Mouse (Mus musculus) hindbrain, embryonic 15.5 days (tissue): ENCODE measurements around the gene Gm12253. TPM values are rescaled to one million over a fixed set of nuclear protein-coding genes. Genes with fewer than 3 reads are reported as not detected.

Source experiments
- ATAC-seq: fragments of 200-750 bp; cut with Nextera tagmentation; 2 replicates; pipeline ENCODE4 v1.8.0; 2017; ENCODE audit warnings: low read depth, moderate number of reproducible peaks, moderate TSS enrichment; ENCODE audit not compliant: low FRiP score
- H3K27ac ChIP-seq: fragments of 300-500 bp; sonication (generic); replicated peaks from 2 replicates; pipeline ENCODE4 v1.5.1; 2015; ENCODE audit warnings: mild to moderate bottlenecking, inconsistent platforms
- H3K27me3 ChIP-seq: fragments of 300-500 bp; sonication (generic); 2 replicates; pipeline ENCODE4 v1.6.1; 2015; ENCODE audit warnings: control low read depth, inconsistent platforms
- H3K36me3 ChIP-seq: fragments of 300-500 bp; sonication (generic); 2 replicates; pipeline ENCODE4 v1.6.1; 2015; ENCODE audit warnings: control low read depth, inconsistent platforms
- H3K4me1 ChIP-seq: fragments of 300-500 bp; sonication (generic); replicated peaks from 2 replicates; pipeline ENCODE4 v1.6.1; 2015; ENCODE audit warnings: control low read depth, inconsistent platforms
- H3K4me2 ChIP-seq: fragments of 300-500 bp; sonication (generic); 2 replicates; pipeline ENCODE4 v1.6.1; 2015; ENCODE audit warnings: moderate library complexity, mild to moderate bottlenecking, inconsistent platforms
- H3K4me3 ChIP-seq: fragments of 300-500 bp; sonication (generic); 2 replicates; pipeline ENCODE4 v1.5.1; 2015; ENCODE audit warnings: mild to moderate bottlenecking, inconsistent platforms
- H3K9ac ChIP-seq: fragments of 300-500 bp; sonication (generic); 2 replicates; pipeline ENCODE4 v1.6.1; 2015; ENCODE audit warnings: inconsistent platforms
- H3K9me3 ChIP-seq: fragments of 300-500 bp; sonication (generic); 2 replicates; pipeline ENCODE4 v1.6.1; 2016; ENCODE audit warnings: control low read depth, inconsistent platforms
- WGBS: fragments of 180-500 bp; shearing (Covaris S2); methylation state at CpG from one replicate; pipeline ENCODE4 v1.1.7; 2015; 5-methylcytosine and 5-hydroxymethylcytosine counted together
- polyA plus RNA-seq: library from polyadenylated mRNA; unstranded; fragments of >200 nt; fragmentation: Nextera tagmentation; extraction: Ambion mirVana; gene quantifications from 2 replicates; pipeline ENCODE4 v1.2.1, GENCODE M21; 2015

Gene Gm12253
- not detected in 2 replicates for polyA plus RNA-seq

DNA sequence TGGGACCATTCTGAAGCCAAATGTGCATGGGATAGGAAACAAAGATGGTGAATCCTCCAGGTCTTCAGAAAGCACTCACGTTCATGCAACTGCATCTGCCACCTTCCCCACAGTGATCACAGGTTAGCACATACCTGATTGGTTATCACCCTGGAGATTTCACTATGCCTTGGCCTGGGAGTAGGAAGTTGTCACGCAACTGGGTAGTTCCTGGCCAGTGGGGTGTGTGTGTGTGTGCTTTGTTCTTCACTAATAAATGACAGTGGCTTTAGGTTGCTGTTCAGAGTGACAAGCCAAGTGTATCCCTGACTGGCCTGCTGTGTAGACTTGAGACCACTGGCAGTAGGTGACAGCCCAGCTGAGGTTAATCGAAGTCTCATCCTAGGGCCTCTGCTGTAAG lies at the start of gene Gm12253:
Gm12253 (plus strand) TSS at position 301 of the 400 bp plus-strand sequence.
- H3K4me1 ChIP-seq: no peaks in the 10 kb centered on the region
- H3K36me3 ChIP-seq: no peaks in the 10 kb centered on the region
- no peak within 1 kb of the TSS for H3K4me3 ChIP-seq
- H3K27ac ChIP-seq: no peak within 1 kb of the TSS
- no peaks in the 10 kb centered on the region for H3K9me3 ChIP-seq
- H3K27me3 ChIP-seq: no peaks in the 10 kb centered on the region
- no peak within 1 kb of the TSS for H3K4me2 ChIP-seq
- WGBS: 83% methylated on average over 3 of the region's 3 CpGs
- ATAC-seq: no peak
- no peak within 1 kb of the TSS for H3K9ac ChIP-seq

- 0 out of 2 replicates have a peak overlapping the region, but pooled peaks have one; percentile 14 for H3K27ac ChIP-seq
- WGBS: 50% methylated on average over 6 of the region's 6 CpGs
Observed at GRCm38 (mm10) chr11:58399985-58400645, 32.2 kb upstream of the Gm12253 start.

GRCm38 (mm10) chr11:58400655-58401054 lies 31.7 kb upstream of the Gm12253 start:
- peaks cover 11% of the 10 kb centered on the region for H3K4me1 ChIP-seq
- H3K4me2 ChIP-seq: peak overlapping the region; percentile 11; the same call in 1 of the 2 replicates
- H3K27me3 ChIP-seq: no peaks in the 10 kb centered on the region
- H3K9me3 ChIP-seq: no peaks in the 10 kb centered on the region
- H3K36me3 ChIP-seq: no peaks in the 10 kb centered on the region
- H3K9ac ChIP-seq: no peak overlapping the region
- no peak for ATAC-seq
- 29% methylated on average over 5 of the region's 5 CpGs for WGBS
- no peak overlapping the region for H3K4me3 ChIP-seq
- H3K27ac ChIP-seq: peak overlapping the region; percentile 54; the same call in 1 of the 2 replicates

More at GRCm38 (mm10) chr11:58399985-58400645, 32.2 kb upstream of the Gm12253 start:
- no peaks in the 10 kb centered on the region for H3K36me3 ChIP-seq
- no peak overlapping the region for H3K9ac ChIP-seq
- peaks cover 11% of the 10 kb centered on the region for H3K4me1 ChIP-seq
- ATAC-seq: peak; percentile 77; the same call in 1 of the 2 replicates
- no peaks in the 10 kb centered on the region for H3K9me3 ChIP-seq
- peak overlapping the region; percentile 11; the same call in 1 of the 2 replicates for H3K4me2 ChIP-seq
- H3K4me3 ChIP-seq: no peak overlapping the region
- H3K27me3 ChIP-seq: no peaks in the 10 kb centered on the region

- Histone ChIP-seq H3K9ac (no peak overlapping the region), H3K36me3 (no peaks in the 10 kb centered on the region), H3K4me2 (no peak overlapping the region), H3K4me1 (no peaks in the 10 kb centered on the region), H3K4me3 (no peak overlapping the region), H3K27ac (no peak overlapping the region), H3K9me3 (no peaks in the 10 kb centered on the region), H3K27me3 (no peaks in the 10 kb centered on the region)
- WGBS: 62% methylated on average over 3 of the region's 3 CpGs
- no peak for ATAC-seq
Observed at GRCm38 (mm10) chr11:58408066-58408465, 24.3 kb upstream of the Gm12253 start.

- no peak overlapping the region for H3K4me2 ChIP-seq
- H3K4me3 ChIP-seq: no peak overlapping the region
- no peaks in the 10 kb centered on the region for H3K36me3 ChIP-seq
- H3K27me3 ChIP-seq: no peaks in the 10 kb centered on the region
- no peak for ATAC-seq
- no peak overlapping the region for H3K9ac ChIP-seq
- H3K27ac ChIP-seq: no peak overlapping the region
- 70% methylated on average over 3 of the region's 3 CpGs for WGBS
- H3K9me3 ChIP-seq: no peaks in the 10 kb centered on the region
- no peaks in the 10 kb centered on the region for H3K4me1 ChIP-seq
Observed at GRCm38 (mm10) chr11:58418336-58418735, 14.0 kb upstream of the Gm12253 start.

GRCm38 (mm10) chr11:58420815-58421214 lies 11.5 kb upstream of the Gm12253 start, which contains the start of gene 1810065E05Rik:
1810065E05Rik (plus strand) TSS chr11:58421111.
- no peak for ATAC-seq

GRCm38 (mm10) chr11:58437866-58438265 lies 5.5 kb downstream of the Gm12253 start:
- Histone ChIP-seq H3K4me2 (no peak overlapping the region), H3K36me3 (no peaks in the 10 kb centered on the region), H3K4me1 (no peaks in the 10 kb centered on the region), H3K27ac (no peak overlapping the region), H3K4me3 (no peak overlapping the region), H3K9me3 (no peaks in the 10 kb centered on the region), H3K9ac (no peak overlapping the region), H3K27me3 (no peaks in the 10 kb centered on the region)
- 61% methylated on average over 5 of the region's 5 CpGs for WGBS
- no peak for ATAC-seq

More at GRCm38 (mm10) chr11:58420815-58421214, 11.5 kb upstream of the Gm12253 start, which contains the start of gene 1810065E05Rik:
- Histone ChIP-seq H3K4me3 (no peak within 1 kb of the TSS), H3K4me2 (no peak within 1 kb of the TSS), H3K9me3 (no peaks in the 10 kb centered on the region), H3K9ac (no peak within 1 kb of the TSS), H3K27ac (no peak within 1 kb of the TSS), H3K36me3 (no peaks in the 10 kb centered on the region), H3K27me3 (no peaks in the 10 kb centered on the region), H3K4me1 (no peaks in the 10 kb centered on the region)
- 85% methylated on average over 1 of the region's 1 CpGs for WGBS

- Histone ChIP-seq H3K27me3 (no peaks in the 10 kb centered on the region), H3K4me2 (no peak within 1 kb of the TSS), H3K4me1 (no peaks in the 10 kb centered on the region), H3K27ac (no peak within 1 kb of the TSS), H3K36me3 (no peaks in the 10 kb centered on the region), H3K4me3 (no peak within 1 kb of the TSS), H3K9ac (no peak within 1 kb of the TSS), H3K9me3 (0 out of 2 replicates have a peak, but pooled peaks cover 2% of the 10 kb centered on the region)
- 93% methylated on average over 9 of the region's 9 CpGs for WGBS
- ATAC-seq: no peak
Observed at GRCm38 (mm10) chr11:58452759-58453158, 20.4 kb downstream of the Gm12253 start, which contains the start of gene Lypd9. Lypd9 (minus strand) TSS chr11:58452923.

- Histone ChIP-seq H3K9ac (no peak overlapping the region), H3K27ac (no peak overlapping the region), H3K27me3 (no peaks in the 10 kb centered on the region), H3K9me3 (0 out of 2 replicates have a peak, but pooled peaks cover 2% of the 10 kb centered on the region), H3K36me3 (no peaks in the 10 kb centered on the region), H3K4me1 (no peaks in the 10 kb centered on the region), H3K4me3 (no peak overlapping the region), H3K4me2 (no peak overlapping the region)
- ATAC-seq: no peak
- WGBS: 78% methylated on average over 4 of the region's 4 CpGs
Observed at GRCm38 (mm10) chr11:58453592-58453991, 21.2 kb downstream of the Gm12253 start.

- Histone ChIP-seq H3K9ac (no peak within 1 kb of the TSS), H3K4me3 (no peak within 1 kb of the TSS), H3K36me3 (no peaks in the 10 kb centered on the region), H3K4me2 (no peak within 1 kb of the TSS), H3K27me3 (no peaks in the 10 kb centered on the region), H3K27ac (no peak within 1 kb of the TSS), H3K4me1 (no peaks in the 10 kb centered on the region), H3K9me3 (no peaks in the 10 kb centered on the region)
- ATAC-seq: no peak
Observed at GRCm38 (mm10) chr11:58462170-58462569, 29.8 kb downstream of the Gm12253 start, which contains the start of gene Olfr30. Olfr30 (minus strand) TSS chr11:58462270.
